8 mouse cellular contexts compared by ENCODE assay signal in the genomic region with DNA sequence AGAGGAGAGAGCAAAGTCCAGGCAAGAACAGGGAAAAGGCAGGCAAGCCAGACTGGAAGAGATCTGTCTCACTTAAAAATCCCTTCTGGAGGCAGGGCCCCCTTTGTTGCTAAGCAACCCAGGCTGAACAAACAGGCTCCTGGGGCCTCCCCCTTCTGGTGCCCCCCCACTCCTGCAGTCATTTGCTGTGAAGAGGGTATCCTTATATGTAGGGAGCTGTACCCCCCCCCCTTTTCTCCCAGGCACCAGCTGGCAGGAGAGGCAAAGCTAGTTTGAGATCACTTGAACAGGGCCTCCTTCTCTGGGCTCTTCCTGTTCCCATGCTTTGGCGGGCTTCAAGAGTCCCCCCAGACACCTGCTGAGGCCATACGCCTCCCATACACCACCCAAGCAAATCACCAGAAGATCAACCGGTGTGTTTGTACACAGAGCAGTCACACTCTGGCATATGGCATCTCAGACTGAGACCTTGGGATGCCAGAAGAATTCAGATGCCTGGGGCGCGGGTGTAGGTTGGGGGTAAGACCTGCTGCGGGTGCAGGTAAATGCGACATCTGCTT.
DNase-seq lines count a peak whose midpoint lies in the region; ATAC-seq and TF ChIP-seq lines count a peak whose summit lies in the region.

No protein-coding gene starts in this region.

- no peaks in the 10 kb centered on the region for H3K36me3 ChIP-seq in forebrain, embryonic 15.5 days
- H3K36me3 ChIP-seq in midbrain, embryonic 10.5 days = peaks cover 37% of the 10 kb centered on the region

- peak; percentile 18 to 50 for DNase-seq in layer of hippocampus, adult 2 months (ENCODE audit: low spot score in 2 of 2)
- DNase-seq in layer of hippocampus, adult 9-10 months (ENCODE audit: low spot score) = no peak
- peak; percentile 87 for DNase-seq in cerebellum, adult 9-10 months
- peak; percentile 87 for DNase-seq in midbrain, embryonic 10.5 days (ENCODE audit: low spot score)
- DNase-seq in thymus, postnatal 25 days = peak; percentile 37
- DNase-seq in frontal cortex, adult 2 months (ENCODE audit: extremely low spot score in 1 of 2, low spot score in 1 of 2) = no peak
- no peak for DNase-seq in adrenal gland, postnatal 25 days

- H3K9ac ChIP-seq in forebrain, embryonic 15.5 days (replicated peaks) = no peak overlapping the region; the same call in 1 of the 2 replicates

- WGBS in forebrain, embryonic 15.5 days = 9% methylated on average over 7 of the region's 7 CpGs
- 33% methylated on average over 7 of the region's 7 CpGs for WGBS in midbrain, embryonic 10.5 days

- H3K4me2 ChIP-seq in forebrain, embryonic 15.5 days (replicated peaks) = peak overlapping the region; percentile 18

- ATAC-seq in forebrain, embryonic 15.5 days (replicated peaks) = peak; percentile 92

- H3K4me1 ChIP-seq in forebrain, embryonic 15.5 days = peaks cover 68% of the 10 kb centered on the region
- peaks cover 90% of the 10 kb centered on the region for H3K4me1 ChIP-seq in midbrain, embryonic 10.5 days

- no peaks in the 10 kb centered on the region for H3K9me3 ChIP-seq in forebrain, embryonic 15.5 days
- no peaks in the 10 kb centered on the region for H3K9me3 ChIP-seq in midbrain, embryonic 10.5 days (replicated peaks)

- H3K27me3 ChIP-seq in forebrain, embryonic 15.5 days = no peaks in the 10 kb centered on the region
- no peaks in the 10 kb centered on the region for H3K27me3 ChIP-seq in midbrain, embryonic 10.5 days (ENCODE audit: low read depth, poor library complexity, severe bottlenecking)

- no peak overlapping the region for H3K4me3 ChIP-seq in layer of hippocampus, adult 2 months
- no peak overlapping the region for H3K4me3 ChIP-seq in forebrain, embryonic 15.5 days
- H3K4me3 ChIP-seq in midbrain, embryonic 10.5 days = peak overlapping the region; percentile 42

- peak overlapping the region; percentile 76 for H3K27ac ChIP-seq in layer of hippocampus, adult 2 months
- peak overlapping the region; percentile 89 for H3K27ac ChIP-seq in forebrain, embryonic 15.5 days (replicated peaks)
- peak overlapping the region; percentile 96 for H3K27ac ChIP-seq in midbrain, embryonic 10.5 days (replicated peaks)

- no peak for TF ChIP-seq CTCF in layer of hippocampus, adult 2 months (conservative IDR thresholded peaks at IDR 0.05)

Comparison
In these comparisons a context has a peak if more than half of its experiments do, and no peak if none do; other contexts are left out.
1. DNase-seq: peak in layer of hippocampus, adult 2 months (2 of 2), cerebellum, adult 9-10 months (single experiment), midbrain, embryonic 10.5 days (single experiment) and thymus, postnatal 25 days (single experiment); none in layer of hippocampus, adult 9-10 months (single experiment), frontal cortex, adult 2 months (0 of 2) and adrenal gland, postnatal 25 days (single experiment).
2. Peak in every context shown above with its lines, with median percentiles within 50 percentile points of each other: H3K27ac ChIP-seq.